Mouse (Mus musculus) hematopoietic stem cell, adult 5-6 weeks (primary cell): ENCODE data around the gene Mdga1. TPM values are rescaled to one million over a fixed set of nuclear protein-coding genes. Genes with fewer than 3 reads are reported as not detected.

Source experiments
- ATAC-seq, 2 experiments: fragments of 125-278 bp in 1 of 2; replicated peaks in 1 of 2; 2 replicates each; pipeline ENCODE4 v1.8.0; 2016 to 2017; ENCODE audit warnings: inconsistent platforms in 2 of 2, mild to moderate bottlenecking in 2 of 2, moderate number of reproducible peaks in 2 of 2, low read depth in 1 of 2, moderate TSS enrichment in 1 of 2; ENCODE audit not compliant: low FRiP score in 2 of 2, poor library complexity in 2 of 2, severe bottlenecking in 2 of 2, insufficient read depth in 1 of 2, low TSS enrichment in 1 of 2
- total RNA-seq: library from RNA; stranded (forward); fragments of 172-1452, 232-1000 nt; gene quantifications from 2 replicates; pipeline ENCODE4 v1.2.3, GENCODE M21; 2017

The Mdga1 gene
- total RNA-seq, 1 experiment from 2014 or later, result 26.6 TPM

GRCm38 (mm10) chr17:29841781-29842690, 127.9 kb downstream of the Mdga1 start:
- ATAC-seq, result peak; percentile 87 to 88

DNA sequence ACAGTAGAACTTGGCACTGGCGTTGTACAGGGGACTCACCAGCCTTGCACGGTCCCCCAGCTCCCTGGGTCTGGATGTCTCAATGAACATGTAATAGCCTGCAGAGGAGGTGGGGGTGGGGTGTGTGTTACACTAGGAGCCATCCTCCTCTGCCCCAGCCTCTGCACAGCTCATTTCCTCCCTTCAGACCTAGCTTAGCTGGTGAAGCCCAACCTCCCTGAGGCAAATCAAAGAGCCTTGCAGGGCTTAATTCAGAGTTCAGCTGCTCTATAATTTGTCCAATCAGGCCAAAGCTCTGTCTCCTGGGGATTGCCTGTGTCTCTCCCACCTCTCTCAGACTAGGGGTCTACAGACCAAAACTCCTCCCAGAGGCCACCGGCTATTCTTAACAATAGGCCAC, 131.9 kb downstream of the Mdga1 start:
- ATAC-seq, result no peak

DNA sequence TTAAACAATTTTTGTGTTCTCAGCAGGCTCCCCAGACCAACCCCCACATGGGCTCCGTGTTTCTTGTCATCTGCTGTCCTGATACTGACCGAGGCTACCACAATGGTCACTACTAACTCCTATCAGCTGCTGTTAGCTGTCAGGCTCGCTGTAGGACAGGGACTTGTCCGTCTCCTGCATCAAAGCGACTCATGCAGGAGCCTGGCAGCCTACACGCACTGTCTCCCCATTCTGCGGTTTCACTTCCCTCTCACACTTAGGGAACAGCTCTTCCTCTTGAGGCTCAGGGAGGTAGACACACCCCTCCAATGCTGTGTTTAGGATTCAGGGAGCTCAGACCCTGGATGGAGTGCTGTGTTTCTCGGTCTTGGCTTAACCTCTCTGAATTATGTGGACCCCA, 132.4 kb downstream of the Mdga1 start:
- ATAC-seq, result no peak

GRCm38 (mm10) chr17:29834768-29835167, 135.1 kb downstream of the Mdga1 start:
- no peak for ATAC-seq

GRCm38 (mm10) chr17:29834333-29834732, 135.6 kb downstream of the Mdga1 start:
- ATAC-seq, result no peak

GRCm38 (mm10) chr17:29831696-29832095, 138.2 kb downstream of the Mdga1 start:
- ATAC-seq, result no peak

GRCm38 (mm10) chr17:29829136-29829535, 140.8 kb downstream of the Mdga1 start:
- ATAC-seq, result no peak

- no peak for ATAC-seq
These were observed 142.3 kb downstream of the Mdga1 start for GRCm38 (mm10) chr17:29827602-29828001.

DNA sequence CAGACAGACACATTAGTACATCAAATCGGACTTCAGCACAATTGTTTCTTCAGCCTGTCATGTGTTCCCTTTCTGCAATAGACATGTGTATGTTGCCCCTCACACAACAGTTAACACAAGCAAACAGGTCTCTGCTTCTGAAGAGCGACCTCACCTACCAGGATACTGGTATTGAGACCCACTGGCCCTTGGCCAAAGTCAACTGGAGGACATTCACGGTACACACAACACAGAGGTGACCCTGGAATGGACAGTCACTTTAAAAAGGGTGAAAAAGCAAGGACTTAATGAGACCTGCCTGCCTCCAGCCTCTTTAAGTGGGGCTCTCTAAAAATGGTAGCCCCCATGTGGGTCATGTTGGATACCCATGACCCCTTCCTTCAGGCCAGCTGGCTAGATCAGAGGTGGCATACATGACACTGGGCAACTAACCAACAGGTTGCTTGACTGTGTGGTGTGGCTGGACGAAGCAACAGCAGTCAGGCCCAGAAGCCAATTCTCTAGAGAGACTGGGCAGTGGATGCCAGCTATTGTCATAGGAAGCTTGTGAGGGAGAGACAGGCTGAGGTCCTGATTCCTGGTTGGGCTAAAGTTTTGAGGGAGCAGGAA, 145.3 kb downstream of the Mdga1 start:
- no peak for ATAC-seq

- no peak for ATAC-seq
These were observed 145.7 kb downstream of the Mdga1 start for GRCm38 (mm10) chr17:29824208-29824509.

DNA sequence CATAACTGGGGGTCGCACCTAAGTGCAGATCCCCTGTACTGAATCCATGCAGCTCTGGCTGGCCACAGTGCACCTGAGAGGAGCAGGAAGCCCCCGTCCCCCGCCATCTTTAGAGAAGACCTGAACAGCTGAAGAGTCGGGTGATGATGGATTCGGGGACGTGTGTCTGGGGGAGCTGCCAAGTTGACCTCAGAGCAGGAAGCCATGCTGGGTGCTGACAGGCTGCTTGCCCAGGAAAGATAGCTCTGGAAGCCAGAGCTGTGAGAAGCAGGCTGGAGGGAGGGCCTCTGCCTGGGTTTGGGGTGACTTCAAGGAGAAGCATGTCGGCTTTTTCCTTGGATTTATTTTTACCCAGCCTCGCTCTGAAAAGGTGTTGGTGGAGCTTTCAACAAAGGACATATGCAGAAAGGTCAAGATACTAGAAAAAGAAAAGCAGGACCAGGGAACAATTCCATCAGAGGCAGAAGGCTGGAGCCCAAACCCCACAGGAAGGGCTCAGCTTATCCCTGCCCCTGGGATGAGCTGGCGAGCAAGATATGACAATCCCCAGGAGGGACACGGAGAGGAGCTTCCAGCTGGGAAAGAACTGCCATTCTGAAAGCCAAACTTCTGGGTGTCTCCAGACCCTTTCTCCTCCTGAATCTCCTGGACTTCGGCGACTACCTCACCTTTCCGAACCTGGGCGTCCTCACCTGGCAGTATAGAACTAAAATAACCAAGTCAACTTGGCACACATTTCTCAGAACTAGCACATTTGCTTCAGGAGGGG, 146.3 kb downstream of the Mdga1 start:
- peak; percentile 14 to 63; a peak in 2 of 4 replicates for ATAC-seq

- no peak for ATAC-seq
These were observed 150.3 kb downstream of the Mdga1 start for GRCm38 (mm10) chr17:29819608-29820007.

DNA sequence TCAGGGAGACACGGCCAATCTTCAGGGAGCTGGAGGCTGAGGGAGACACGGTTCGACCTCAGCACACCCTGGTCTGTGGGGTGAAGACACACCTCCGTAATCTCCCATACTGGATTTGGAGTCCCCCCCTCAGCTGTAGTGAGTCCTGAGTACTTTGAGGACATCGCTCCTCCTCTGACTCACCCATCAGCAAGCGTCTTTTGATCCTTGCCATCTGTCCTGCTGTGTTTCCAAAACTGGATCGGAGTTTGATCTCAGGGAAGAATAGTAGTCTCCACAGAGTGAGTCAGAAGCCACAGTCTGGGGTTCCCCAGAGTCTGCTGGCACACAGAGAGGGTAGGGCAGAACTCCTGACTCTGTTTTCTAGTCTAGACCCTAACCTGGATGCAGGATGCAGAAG, 150.9 kb downstream of the Mdga1 start:
- ATAC-seq, result no peak

DNA sequence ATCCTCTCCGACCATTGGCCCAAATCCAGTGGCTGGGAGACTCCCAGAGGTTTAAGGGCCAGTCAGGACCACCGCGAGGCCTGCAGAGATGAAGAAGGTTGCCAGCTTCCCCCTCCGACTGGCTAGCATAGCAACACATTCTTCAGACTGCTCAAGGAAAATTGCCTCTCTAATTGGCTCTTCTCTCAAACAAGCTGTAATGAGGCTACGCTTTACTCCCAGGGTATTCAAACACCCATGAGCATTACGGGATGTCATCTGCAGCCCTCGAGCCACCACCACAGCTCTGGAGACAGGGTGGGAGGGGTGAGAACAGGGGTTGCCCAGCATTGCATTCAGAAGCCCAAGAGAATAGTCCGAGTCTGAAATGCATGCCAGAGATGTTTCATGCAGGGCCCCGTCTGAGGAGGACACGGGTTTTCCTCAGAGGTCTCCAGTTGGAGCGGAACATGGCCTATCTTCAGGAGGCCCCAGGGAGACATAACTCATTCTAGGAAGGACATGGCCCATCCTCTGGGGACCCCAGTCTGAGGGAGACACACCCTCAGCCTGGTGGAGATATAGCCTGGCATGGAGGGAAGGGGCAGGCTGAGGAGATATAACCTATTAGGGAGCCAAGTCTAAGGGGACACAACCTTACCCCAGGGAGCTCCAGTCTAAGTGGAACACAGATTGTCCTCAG, 151.5 kb downstream of the Mdga1 start:
- ATAC-seq, result no peak

DNA sequence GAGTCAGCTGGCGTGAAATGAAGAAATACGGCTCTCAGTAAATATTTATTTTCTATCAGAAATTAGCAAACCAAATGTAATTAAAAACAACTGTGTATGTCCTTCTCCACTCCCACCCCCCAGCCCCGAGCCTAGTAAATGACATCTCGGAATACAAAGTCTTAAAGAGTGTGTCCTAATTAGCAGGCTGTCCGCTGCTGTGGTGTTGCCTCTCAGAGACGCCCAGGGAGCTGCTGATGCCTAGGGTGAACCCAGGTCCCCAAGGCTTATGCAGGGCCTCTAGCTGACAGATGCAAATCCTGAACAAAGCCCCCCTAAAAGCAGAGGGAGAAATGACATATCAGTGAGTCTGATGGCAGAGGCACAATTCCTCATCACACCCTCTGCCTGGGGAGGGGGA, 155.1 kb downstream of the Mdga1 start:
- no peak for ATAC-seq

DNA sequence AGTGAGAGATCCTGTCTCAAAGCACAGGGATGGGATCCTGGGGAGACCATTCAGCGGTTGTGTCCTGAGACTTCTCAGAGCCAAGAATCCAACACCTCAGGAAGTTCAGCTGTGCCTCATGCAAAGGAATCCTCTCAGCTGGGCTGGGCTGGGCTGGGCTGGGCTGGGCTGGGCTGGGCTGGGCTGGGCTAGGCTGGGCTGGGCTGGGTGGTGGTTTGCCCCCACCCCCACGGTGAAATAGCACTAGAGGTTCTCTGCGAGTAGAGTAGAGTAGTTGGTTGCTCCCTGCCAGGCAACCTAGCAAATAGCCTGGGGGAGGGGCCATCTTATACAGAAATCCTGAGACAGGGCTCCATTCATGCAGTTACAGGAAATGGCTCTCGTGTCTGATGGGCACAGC, 156.6 kb downstream of the Mdga1 start:
- no peak for ATAC-seq

DNA sequence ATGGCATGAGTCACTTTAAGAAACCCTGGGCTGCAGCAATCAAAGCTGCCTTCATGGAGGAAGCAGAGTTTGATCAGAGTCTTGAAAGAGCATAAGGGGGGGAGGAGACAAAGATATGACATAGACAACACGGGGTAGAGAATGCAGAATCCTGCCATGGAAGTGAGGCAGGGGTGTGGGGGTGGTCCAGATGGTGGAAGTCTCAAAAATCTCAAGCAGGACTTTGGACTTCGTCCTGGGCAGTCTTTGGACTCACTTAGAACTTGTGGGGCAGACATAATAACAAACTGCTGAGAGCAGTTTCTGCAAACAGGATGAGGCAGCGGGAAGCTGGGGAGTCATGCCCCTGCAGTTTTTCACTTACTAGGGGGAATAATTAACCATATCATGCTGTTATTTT, 166.3 kb downstream of the Mdga1 start:
- ATAC-seq, result no peak

- peak; percentile 67 to 72; a peak in 3 of 4 replicates for ATAC-seq
These were observed 168.5 kb downstream of the Mdga1 start for GRCm38 (mm10) chr17:29801358-29801757.
